Mouse (Mus musculus): ENCODE measurements around the gene Rab3il1.

DNA sequence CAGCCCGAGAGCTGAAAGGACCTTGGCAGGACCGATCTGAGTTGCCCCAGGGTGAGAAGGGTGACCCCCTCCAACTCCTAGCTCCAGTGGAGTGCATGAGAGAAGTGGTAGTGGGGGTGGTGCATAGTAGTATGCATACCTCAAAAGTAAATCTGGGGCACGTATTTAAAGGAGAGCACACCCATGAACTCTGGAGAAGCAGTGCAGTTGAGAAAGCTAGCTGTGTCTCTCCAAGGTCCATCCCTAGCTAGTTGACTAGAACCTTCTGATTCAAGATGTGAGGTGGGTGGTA is 17.0 kb downstream of the Rab3il1 start:
- TF ChIP-seq CTCF (conservative IDR thresholded peaks at IDR 0.05; ENCODE audit: insufficient read depth, insufficient read length, low read depth, low read length): no peak
- TF ChIP-seq POLR2A (IDR thresholded peaks at IDR 0.05; ENCODE audit: low read depth, low read length): no peak
